Mouse (Mus musculus): ENCODE measurements around the gene Ids. TPM values are rescaled to one million over a fixed set of nuclear protein-coding genes. Genes with fewer than 3 reads are reported as not detected.

The Ids gene
- polyA plus RNA-seq, 1 experiment from 2014 or later, result 3.8 TPM

GRCm38 (mm10) chrX:70364202-70364601, 682 bp downstream of the Ids start:
- 50% methylated on average over 1 of the region's 1 CpGs for WGBS
- peak overlapping the region; percentile 47 for H3K4me3 ChIP-seq (ENCODE audit: low read depth, low read length)
- no peak overlapping the region; the same call in 1 of the 2 replicates for H3K9ac ChIP-seq (replicated peaks; ENCODE audit: low read length)
- H3K27me3 ChIP-seq (ENCODE audit: control insufficient read depth, insufficient read depth, low read length), result no peaks in the 10 kb centered on the region
- H3K4me2 ChIP-seq (ENCODE audit: low read depth, low read length), result peak overlapping the region; percentile 25
- H3K9me3 ChIP-seq (replicated peaks; ENCODE audit: control insufficient read depth, low read length), result no peaks in the 10 kb centered on the region
- no peaks in the 10 kb centered on the region for H3K4me1 ChIP-seq (ENCODE audit: control insufficient read depth, insufficient read depth, low read length)
- DNase-seq (ENCODE audit: low spot score), result no peak
- H3K36me3 ChIP-seq (replicated peaks; ENCODE audit: control insufficient read depth, insufficient read depth, low read depth, low read length), result no peaks in the 10 kb centered on the region
- no peak for ATAC-seq (replicated peaks; ENCODE audit: insufficient number of reproducible peaks, low FRiP score, low TSS enrichment, low read depth)
- H3K27ac ChIP-seq (replicated peaks; ENCODE audit: low read depth, low read length), result no peak overlapping the region

- Histone ChIP-seq H3K4me2 (ENCODE audit: low read depth, low read length) (no peak overlapping the region), H3K27ac (replicated peaks; ENCODE audit: low read depth, low read length) (no peak overlapping the region), H3K4me3 (ENCODE audit: low read depth, low read length) (no peak overlapping the region), H3K9me3 (replicated peaks; ENCODE audit: control insufficient read depth, low read length) (no peaks in the 10 kb centered on the region), H3K9ac (replicated peaks; ENCODE audit: low read length) (no peak overlapping the region), H3K27me3 (ENCODE audit: control insufficient read depth, insufficient read depth, low read length) (no peaks in the 10 kb centered on the region), H3K36me3 (replicated peaks; ENCODE audit: control insufficient read depth, insufficient read depth, low read depth, low read length) (no peaks in the 10 kb centered on the region), H3K4me1 (ENCODE audit: control insufficient read depth, insufficient read depth, low read length) (no peaks in the 10 kb centered on the region)
- 94% methylated on average over 5 of the region's 5 CpGs for WGBS
- ATAC-seq (replicated peaks; ENCODE audit: insufficient number of reproducible peaks, low FRiP score, low TSS enrichment, low read depth), result no peak
- no peak for DNase-seq (ENCODE audit: low spot score)
These were observed 1.4 kb downstream of the Ids start for GRCm38 (mm10) chrX:70363446-70363845.

DNA sequence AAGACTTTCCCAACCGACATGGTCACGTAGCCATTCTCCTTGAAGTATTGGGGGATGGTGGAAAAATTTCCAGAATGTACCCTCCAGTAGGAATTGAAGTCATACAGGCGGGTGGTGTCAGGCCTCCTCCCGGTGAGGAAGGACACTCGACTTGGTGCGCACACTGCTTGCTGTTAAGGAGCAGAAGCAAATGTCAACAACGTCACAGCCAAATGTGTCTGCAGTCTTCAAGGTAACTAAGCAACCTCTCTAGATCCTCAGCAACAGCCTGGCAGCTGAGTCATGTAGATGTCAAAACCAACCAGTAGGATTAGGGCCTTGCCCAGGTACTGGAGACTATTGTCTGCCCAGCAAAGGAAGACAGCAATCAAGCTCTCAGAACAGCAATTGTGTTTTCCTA, 1.9 kb downstream of the Ids start:
- WGBS, result 93% methylated on average over 7 of the region's 7 CpGs
- no peak for DNase-seq (ENCODE audit: low spot score)

DNA sequence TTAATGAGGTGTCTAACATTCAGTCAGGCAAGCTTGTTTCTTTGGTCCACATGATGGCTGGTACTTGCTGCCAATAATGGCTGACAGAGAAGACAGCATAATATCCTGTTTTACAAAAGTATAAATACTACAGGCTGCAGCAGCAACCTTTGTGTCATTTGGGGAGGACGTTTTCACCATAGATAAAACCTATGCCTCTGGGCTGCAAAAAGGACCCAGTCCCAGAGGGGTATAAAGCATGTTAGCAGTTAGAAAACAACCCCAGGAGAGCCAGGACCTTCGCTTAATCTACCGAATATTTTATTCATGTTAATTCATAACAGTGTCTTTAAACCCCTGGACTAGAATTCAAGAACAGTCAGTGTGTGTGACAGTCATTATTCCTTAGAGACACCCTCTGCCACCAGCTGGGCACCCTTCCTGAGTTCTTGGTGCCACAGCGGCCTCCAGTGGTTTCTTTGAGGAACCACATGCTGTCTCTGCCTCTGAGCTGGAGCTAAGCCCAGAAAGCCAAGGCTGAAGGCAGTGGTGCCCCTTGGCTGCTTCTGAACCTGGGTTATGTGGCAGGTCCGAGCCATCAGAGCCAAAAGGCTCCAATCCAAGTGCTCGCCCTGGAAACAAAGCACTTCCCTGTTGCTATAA, 34.6 kb downstream of the Ids start:
- no peaks in the 10 kb centered on the region for H3K4me1 ChIP-seq (ENCODE audit: control insufficient read depth, insufficient read depth, low read length)
- ATAC-seq (replicated peaks; ENCODE audit: insufficient number of reproducible peaks, low FRiP score, low TSS enrichment, low read depth) (no peak), DNase-seq (ENCODE audit: low spot score) (peak; percentile 56)
- WGBS, result 15% methylated on average over 6 of the region's 6 CpGs
- H3K27me3 ChIP-seq (ENCODE audit: control insufficient read depth, insufficient read depth, low read length), result no peaks in the 10 kb centered on the region
- no peaks in the 10 kb centered on the region for H3K36me3 ChIP-seq (replicated peaks; ENCODE audit: control insufficient read depth, insufficient read depth, low read depth, low read length)
- no peak overlapping the region for H3K27ac ChIP-seq (replicated peaks; ENCODE audit: low read depth, low read length)
- H3K4me3 ChIP-seq (ENCODE audit: low read depth, low read length), result no peak overlapping the region
- no peaks in the 10 kb centered on the region for H3K9me3 ChIP-seq (replicated peaks; ENCODE audit: control insufficient read depth, low read length)
- H3K4me2 ChIP-seq (ENCODE audit: low read depth, low read length), result no peak overlapping the region
- no peak overlapping the region for H3K9ac ChIP-seq (replicated peaks; ENCODE audit: low read length)

More for the DNA sequence above, 1.9 kb downstream of the Ids start:
- Histone ChIP-seq H3K9ac (replicated peaks; ENCODE audit: low read length) (no peak overlapping the region), H3K27ac (replicated peaks; ENCODE audit: low read depth, low read length) (no peak overlapping the region), H3K9me3 (replicated peaks; ENCODE audit: control insufficient read depth, low read length) (no peaks in the 10 kb centered on the region), H3K36me3 (replicated peaks; ENCODE audit: control insufficient read depth, insufficient read depth, low read depth, low read length) (no peaks in the 10 kb centered on the region), H3K27me3 (ENCODE audit: control insufficient read depth, insufficient read depth, low read length) (no peaks in the 10 kb centered on the region), H3K4me3 (ENCODE audit: low read depth, low read length) (no peak overlapping the region), H3K4me2 (ENCODE audit: low read depth, low read length) (no peak overlapping the region), H3K4me1 (ENCODE audit: control insufficient read depth, insufficient read depth, low read length) (no peaks in the 10 kb centered on the region)
- no peak for ATAC-seq (replicated peaks; ENCODE audit: insufficient number of reproducible peaks, low FRiP score, low TSS enrichment, low read depth)

- Histone ChIP-seq H3K36me3 (replicated peaks; ENCODE audit: control insufficient read depth, insufficient read depth, low read depth, low read length) (no peaks in the 10 kb centered on the region), H3K9ac (replicated peaks; ENCODE audit: low read length) (no peak overlapping the region), H3K27ac (replicated peaks; ENCODE audit: low read depth, low read length) (no peak overlapping the region), H3K4me2 (ENCODE audit: low read depth, low read length) (no peak overlapping the region), H3K27me3 (ENCODE audit: control insufficient read depth, insufficient read depth, low read length) (no peaks in the 10 kb centered on the region), H3K4me3 (ENCODE audit: low read depth, low read length) (no peak overlapping the region), H3K4me1 (ENCODE audit: control insufficient read depth, insufficient read depth, low read length) (no peaks in the 10 kb centered on the region), H3K9me3 (replicated peaks; ENCODE audit: control insufficient read depth, low read length) (no peaks in the 10 kb centered on the region)
- WGBS, result 66% methylated on average over 2 of the region's 2 CpGs
- ATAC-seq (replicated peaks; ENCODE audit: insufficient number of reproducible peaks, low FRiP score, low TSS enrichment, low read depth), result no peak
- no peak for DNase-seq (ENCODE audit: low spot score)
These were observed 36.2 kb downstream of the Ids start for GRCm38 (mm10) chrX:70328530-70329143.

DNA sequence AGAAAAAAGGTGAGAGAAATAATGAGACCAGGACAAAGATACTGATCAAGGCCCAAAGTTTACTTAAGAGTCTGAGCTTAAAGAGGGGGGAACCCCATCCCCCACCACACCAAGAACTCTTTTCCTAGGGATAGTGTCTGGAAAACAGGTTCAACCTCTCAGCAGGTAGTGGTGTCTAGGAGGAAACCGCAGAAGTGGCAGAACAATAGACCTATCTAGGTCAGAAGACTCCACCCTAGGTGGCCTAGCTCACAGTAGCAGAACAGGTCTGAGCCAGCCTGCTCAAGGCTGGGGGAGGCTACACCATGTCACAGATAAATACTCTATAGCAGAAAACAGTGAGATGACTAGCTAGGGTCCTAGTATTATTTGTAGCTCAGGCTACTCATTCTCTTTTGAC, 37.2 kb downstream of the Ids start:
- ATAC-seq (replicated peaks; ENCODE audit: insufficient number of reproducible peaks, low FRiP score, low TSS enrichment, low read depth) (no peak), DNase-seq (ENCODE audit: low spot score) (no peak)
- H3K9ac ChIP-seq (replicated peaks; ENCODE audit: low read length), result no peak overlapping the region
- no peak overlapping the region for H3K27ac ChIP-seq (replicated peaks; ENCODE audit: low read depth, low read length)
- H3K4me3 ChIP-seq (ENCODE audit: low read depth, low read length), result no peak overlapping the region
- no peaks in the 10 kb centered on the region for H3K36me3 ChIP-seq (replicated peaks; ENCODE audit: control insufficient read depth, insufficient read depth, low read depth, low read length)
- H3K4me2 ChIP-seq (ENCODE audit: low read depth, low read length), result no peak overlapping the region
- no peaks in the 10 kb centered on the region for H3K27me3 ChIP-seq (ENCODE audit: control insufficient read depth, insufficient read depth, low read length)
- no peaks in the 10 kb centered on the region for H3K9me3 ChIP-seq (replicated peaks; ENCODE audit: control insufficient read depth, low read length)
- WGBS, result 47% methylated on average over 1 of the region's 1 CpGs
- no peaks in the 10 kb centered on the region for H3K4me1 ChIP-seq (ENCODE audit: control insufficient read depth, insufficient read depth, low read length)

DNA sequence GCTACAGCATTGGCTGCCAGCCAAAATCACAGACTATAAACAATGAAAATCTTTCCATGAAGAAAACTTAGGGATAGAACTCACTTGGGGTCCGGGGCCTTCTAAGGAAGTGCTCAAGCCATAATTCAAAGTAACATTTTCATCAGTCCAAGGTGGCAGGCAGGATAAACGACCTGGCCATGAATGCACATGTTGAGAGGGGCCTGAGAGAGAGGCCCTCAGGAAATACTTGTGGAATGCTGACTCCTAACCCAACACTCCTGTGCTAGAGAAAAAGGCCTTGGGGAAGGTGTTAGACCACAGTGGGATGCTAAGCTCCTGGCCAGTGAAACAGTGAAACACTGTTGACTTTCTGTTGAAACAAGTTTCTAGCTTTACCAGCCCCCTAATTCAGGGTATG, 45.6 kb downstream of the Ids start:
- no peak for ATAC-seq (replicated peaks; ENCODE audit: insufficient number of reproducible peaks, low FRiP score, low TSS enrichment, low read depth)
- Histone ChIP-seq H3K27me3 (ENCODE audit: control insufficient read depth, insufficient read depth, low read length) (no peaks in the 10 kb centered on the region), H3K4me2 (ENCODE audit: low read depth, low read length) (no peak overlapping the region), H3K4me1 (ENCODE audit: control insufficient read depth, insufficient read depth, low read length) (no peaks in the 10 kb centered on the region), H3K27ac (replicated peaks; ENCODE audit: low read depth, low read length) (no peak overlapping the region), H3K36me3 (replicated peaks; ENCODE audit: control insufficient read depth, insufficient read depth, low read depth, low read length) (no peaks in the 10 kb centered on the region), H3K4me3 (ENCODE audit: low read depth, low read length) (no peak overlapping the region), H3K9ac (replicated peaks; ENCODE audit: low read length) (no peak overlapping the region), H3K9me3 (replicated peaks; ENCODE audit: control insufficient read depth, low read length) (no peaks in the 10 kb centered on the region)
- DNase-seq (ENCODE audit: low spot score), result no peak
- WGBS, result 58% methylated on average over 2 of the region's 2 CpGs

DNA sequence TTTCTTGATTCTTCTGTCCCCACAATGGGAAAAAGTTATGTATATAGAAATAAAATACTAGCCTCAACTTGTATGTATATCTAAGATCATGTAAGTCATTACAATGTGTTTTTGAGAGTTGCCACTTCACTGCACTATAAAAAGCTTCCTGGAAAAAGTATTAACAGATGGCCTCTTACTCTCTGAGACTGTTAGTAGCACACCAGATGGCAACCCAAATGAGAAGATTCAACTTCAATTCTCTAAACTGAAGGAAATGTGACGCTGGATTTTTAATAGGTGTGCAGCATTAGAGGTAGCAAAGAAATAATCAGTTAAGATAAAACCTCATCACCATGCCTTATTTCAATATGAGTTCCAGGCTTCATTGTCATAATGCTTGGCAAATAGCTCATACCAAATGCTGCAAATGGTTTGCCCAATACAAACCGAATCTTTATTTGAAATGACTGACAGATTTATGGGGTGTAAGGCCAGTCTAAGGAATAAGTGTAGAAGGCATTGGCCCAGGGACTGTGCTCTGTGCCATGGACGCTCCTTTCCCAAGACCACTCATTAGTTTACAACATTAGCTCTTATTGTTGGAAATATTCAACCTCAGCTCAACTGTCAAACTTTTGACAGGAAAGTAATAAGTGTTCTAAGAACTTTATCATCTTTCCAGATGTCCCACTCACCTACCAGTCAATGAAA, 49.8 kb downstream of the Ids start:
- Histone ChIP-seq H3K27ac (replicated peaks; ENCODE audit: low read depth, low read length) (no peak overlapping the region), H3K4me1 (ENCODE audit: control insufficient read depth, insufficient read depth, low read length) (no peaks in the 10 kb centered on the region), H3K27me3 (ENCODE audit: control insufficient read depth, insufficient read depth, low read length) (no peaks in the 10 kb centered on the region), H3K4me3 (ENCODE audit: low read depth, low read length) (no peak overlapping the region), H3K9ac (replicated peaks; ENCODE audit: low read length) (no peak overlapping the region), H3K9me3 (replicated peaks; ENCODE audit: control insufficient read depth, low read length) (no peaks in the 10 kb centered on the region), H3K4me2 (ENCODE audit: low read depth, low read length) (no peak overlapping the region), H3K36me3 (replicated peaks; ENCODE audit: control insufficient read depth, insufficient read depth, low read depth, low read length) (no peaks in the 10 kb centered on the region)
- 90% methylated on average over 3 of the region's 3 CpGs for WGBS
- no peak for ATAC-seq (replicated peaks; ENCODE audit: insufficient number of reproducible peaks, low FRiP score, low TSS enrichment, low read depth)
- no peak for DNase-seq (ENCODE audit: low spot score)

Measured in embryonic facial prominence, embryonic 11.5 days (tissue).